Mouse (Mus musculus): ENCODE results near the gene Olfr914. TPM values are rescaled to one million over a fixed set of nuclear protein-coding genes. Genes with fewer than 3 reads are reported as not detected.

Olfr914 gene
- not detected for total RNA-seq (2021)
- long read RNA-seq, experiment 1, result 0 reads
- long read RNA-seq, experiment 2, result 0 reads

DNA sequence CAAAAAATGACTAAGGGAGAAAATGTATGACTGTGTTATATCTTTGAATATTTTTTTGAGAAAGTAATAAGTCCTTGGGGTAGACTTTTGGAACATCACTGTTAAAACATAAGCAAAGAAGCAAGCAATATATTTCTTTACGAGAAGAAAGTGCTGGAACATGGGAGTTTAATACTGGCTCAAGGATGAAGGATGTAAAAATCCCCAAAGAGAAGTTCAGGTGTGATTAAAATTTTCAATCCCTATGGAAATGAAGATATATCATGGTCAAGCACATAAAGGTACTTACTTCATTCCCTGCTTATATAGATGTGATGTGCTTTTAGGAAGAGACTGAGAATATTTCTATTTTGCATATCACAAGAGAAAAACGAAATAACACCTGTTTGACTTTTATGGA lies at the start of gene Olfr914:
Gene Olfr914 (plus strand): TSS at position 301 of the 400 bp plus-strand sequence.
- intact Hi-C loops (cut with DNase I; ENCODE audit: low total_unique reads), result no loop called here
- no peak for DNase-seq

DNA sequence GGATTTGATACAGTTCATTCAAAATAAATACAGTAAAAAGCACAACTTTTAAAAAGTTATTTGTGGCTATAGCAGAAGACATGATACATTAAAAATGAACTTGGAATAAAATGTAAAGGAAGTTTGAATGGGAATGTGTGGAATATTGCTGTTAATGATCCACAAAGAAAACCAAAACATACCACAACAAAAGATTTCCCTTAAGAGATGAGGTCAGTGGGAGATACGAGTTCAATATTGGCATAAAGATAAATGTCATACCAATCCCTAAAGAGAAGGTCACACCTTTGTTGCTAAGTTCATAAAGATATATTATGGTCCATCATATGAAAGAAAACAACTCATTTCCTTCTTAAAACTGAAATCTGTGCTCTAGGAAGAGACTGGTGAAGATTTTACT lies 25.0 kb upstream of the Olfr914 start, which contains the start of gene Olfr912:
Gene Olfr912 (plus strand): TSS at position 301 of the 400 bp plus-strand sequence.
- no peak for DNase-seq
- intact Hi-C loops (cut with DNase I; ENCODE audit: low total_unique reads), result no loop called here

DNA sequence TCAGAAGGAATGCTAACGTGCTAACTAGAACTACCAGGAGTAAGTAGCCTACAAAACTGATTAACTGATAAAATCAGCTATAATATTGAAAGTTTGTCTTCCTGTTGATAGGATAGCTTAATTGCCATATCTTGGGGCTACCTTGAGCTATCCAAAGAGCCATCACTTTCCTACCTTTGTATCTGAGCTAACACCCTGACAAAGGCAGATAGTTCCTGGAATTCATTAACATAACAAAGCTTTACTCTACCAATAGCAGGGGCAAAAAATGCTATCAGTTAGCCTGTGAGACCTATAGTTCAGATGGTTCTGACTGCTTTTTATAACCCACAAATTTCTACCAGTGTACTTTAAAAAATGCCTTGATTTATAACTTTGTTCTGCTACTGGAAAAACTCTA lies 13.8 kb upstream of the Olfr914 start:
- no peak for DNase-seq
- intact Hi-C loops (cut with DNase I; ENCODE audit: low total_unique reads), result no loop called here

DNA sequence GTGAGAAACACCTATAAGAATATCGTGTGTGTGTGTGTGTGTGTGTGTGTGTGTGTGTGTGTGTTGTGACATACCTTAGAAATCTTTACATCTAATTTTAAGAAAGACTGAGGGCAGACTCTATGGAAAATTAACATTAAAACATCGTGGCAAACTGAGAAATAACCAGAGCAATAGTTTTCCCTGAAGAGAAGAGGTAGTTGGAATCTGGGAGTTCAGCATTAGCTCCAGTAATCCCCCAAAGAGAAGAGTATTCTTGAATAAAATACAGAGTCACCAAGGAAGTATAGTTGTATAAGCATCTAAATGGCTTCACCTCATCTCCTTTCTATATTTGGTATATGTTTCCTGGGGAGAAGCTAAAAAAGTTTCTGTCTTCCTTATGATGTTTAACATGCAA lies 12.4 kb upstream of the Olfr914 start, which contains the start of gene Olfr913:
Gene Olfr913 (plus strand): TSS at position 301 of the 400 bp plus-strand sequence.
- no peak for DNase-seq
- intact Hi-C loops (cut with DNase I; ENCODE audit: low total_unique reads), result no loop called here

DNA sequence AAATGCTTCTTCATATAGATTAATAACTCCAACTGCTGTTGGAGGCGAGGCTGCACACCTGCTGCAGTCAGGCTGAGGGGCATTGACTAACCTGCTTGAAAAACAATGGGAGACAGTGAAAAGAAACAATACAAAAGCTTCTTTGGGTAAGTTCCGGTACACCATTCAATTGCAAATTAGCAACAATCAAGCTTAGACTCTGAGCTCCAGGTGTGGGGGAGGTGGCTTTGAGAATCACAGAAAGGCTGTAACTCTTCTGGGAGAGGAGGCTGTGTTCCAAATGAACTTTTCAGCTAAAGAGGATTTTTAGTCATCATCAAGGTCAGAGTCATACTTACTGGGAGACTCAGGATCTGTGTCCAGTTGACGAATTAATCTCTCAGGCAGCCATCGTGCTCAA lies 27.5 kb downstream of the Olfr914 start:
- intact Hi-C loops (cut with DNase I; ENCODE audit: low total_unique reads), result no loop called here
- no peak for DNase-seq

DNA sequence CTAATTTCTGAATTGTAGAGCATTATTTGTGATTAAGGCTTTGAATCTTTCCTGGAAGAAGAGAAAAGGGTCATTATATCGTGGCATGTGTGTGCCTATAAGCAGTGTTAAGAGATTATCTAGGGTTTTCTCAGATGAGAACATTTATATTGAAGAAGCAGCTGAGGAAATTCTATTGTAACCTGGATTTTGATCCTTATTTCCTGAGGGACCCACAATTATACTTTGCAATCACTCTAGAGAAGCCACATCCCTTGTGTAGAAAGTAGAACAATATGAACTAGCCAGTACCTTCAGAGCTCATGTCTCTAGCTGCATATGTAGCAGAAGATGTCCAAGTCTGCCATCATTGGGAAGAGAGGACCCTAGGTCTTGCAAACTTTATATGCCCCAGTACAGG lies 54.9 kb downstream of the Olfr914 start, which contains the start of gene Olfr916:
Gene Olfr916 (minus strand): TSS at position 101 of the 400 bp plus-strand sequence.
- DNase-seq, result no peak
- intact Hi-C loops (cut with DNase I; ENCODE audit: low total_unique reads), result no loop called here

Other genes with a start within 250 kb of the Olfr914 start
- gene Olfr250, start 238.2 kb upstream of the Olfr914 start, total RNA-seq (2021), result not detected
- gene Olfr251, start 228.0 kb upstream of the Olfr914 start, total RNA-seq (2021), result not detected
- gene Olfr147, start 203.4 kb upstream of the Olfr914 start, total RNA-seq (2021), result not detected
- gene Olfr901, start 175.6 kb upstream of the Olfr914 start, total RNA-seq (2021), result not detected
- gene Olfr902, start 157.4 kb upstream of the Olfr914 start, total RNA-seq (2021), result not detected
- not detected for gene Olfr904, start 142.0 kb upstream of the Olfr914 start, total RNA-seq (2021)
- gene Olfr905, start 134.0 kb upstream of the Olfr914 start, total RNA-seq (2021), result not detected
- gene Olfr906, start 118.0 kb upstream of the Olfr914 start, total RNA-seq (2021), result not detected
- gene Olfr907, start 109.3 kb upstream of the Olfr914 start, total RNA-seq (2021), result not detected
- gene Olfr911-ps1, start 83.5 kb upstream of the Olfr914 start, total RNA-seq (2021), result not detected
- not detected for gene Olfr910, start 67.3 kb upstream of the Olfr914 start, total RNA-seq (2021)
- gene Olfr912, start 24.9 kb upstream of the Olfr914 start, total RNA-seq (2021), result not detected
- not detected for gene Olfr913, start 12.3 kb upstream of the Olfr914 start, total RNA-seq (2021)
- gene Olfr916, start 54.8 kb downstream of the Olfr914 start, total RNA-seq (2021), result not detected
- not detected for gene Olfr917, start 60.7 kb downstream of the Olfr914 start, total RNA-seq (2021)
- gene Olfr918, start 69.5 kb downstream of the Olfr914 start, total RNA-seq (2021), result not detected
- not detected for gene Olfr919, start 98.6 kb downstream of the Olfr914 start, total RNA-seq (2021)
- gene Vwa5a, start 113.2 kb downstream of the Olfr914 start, total RNA-seq (2021), result 10 to 100 TPM; 16.3 to 17.0 TPM
- under 1 TPM; 0.04 to 0.06 TPM for gene Olfr920, start 147.2 kb downstream of the Olfr914 start, total RNA-seq (2021)
- gene Olfr921, start 168.0 kb downstream of the Olfr914 start, total RNA-seq (2021), result not detected
- gene Olfr922, start 209.5 kb downstream of the Olfr914 start, total RNA-seq (2021), result not detected
- not detected for gene Olfr923, start 221.4 kb downstream of the Olfr914 start, total RNA-seq (2021)
- gene Olfr924, start 239.3 kb downstream of the Olfr914 start, total RNA-seq (2021), result not detected
- not detected for gene Olfr26, start 250.0 kb downstream of the Olfr914 start, total RNA-seq (2021)

Data from gastrocnemius, postnatal 14 days (tissue).